Mouse (Mus musculus) MEL (cell line): ENCODE measurements around the gene Zfp764.

Source experiments
- CHD1 ChIP-seq: IDR thresholded peaks from 2 replicates; pipeline ENCODE4 v1.6.1; 2012; ENCODE audit warnings: low read depth, mild to moderate bottlenecking, inconsistent platforms, low read length, improper control_type of control experiment
- CTCF ChIP-seq, 3 experiments: IDR thresholded peaks in 2 of 3; conservative IDR thresholded peaks in 1 of 3; 2 replicates each; pipeline ENCODE4 v1.5.1; 2011 to 2012; ENCODE audit warnings: low read length in 3 of 3, low read depth in 2 of 3, mild to moderate bottlenecking in 2 of 3, improper control_type of control experiment in 1 of 3, inconsistent platforms in 1 of 3, mixed read lengths in 1 of 3, moderate library complexity in 1 of 3; ENCODE audit not compliant: control insufficient read depth in 1 of 3, insufficient read depth in 1 of 3, poor library complexity in 1 of 3, severe bottlenecking in 1 of 3
- GABPA ChIP-seq: IDR thresholded peaks from 2 replicates; pipeline ENCODE4 v1.6.1; 2012; ENCODE audit warnings: low read depth, mild to moderate bottlenecking, inconsistent platforms, low read length, improper control_type of control experiment, moderate library complexity
- JUND ChIP-seq: IDR thresholded peaks from 2 replicates; pipeline ENCODE4 v1.6.1; 2011; ENCODE audit warnings: low read depth, mild to moderate bottlenecking, improper control_type of control experiment, low read length
- MAFK ChIP-seq: IDR thresholded peaks from 2 replicates; pipeline ENCODE4 v1.6.1; 2011; ENCODE audit warnings: low read depth, mild to moderate bottlenecking, low read length, improper control_type of control experiment, borderline replicate concordance
- MXI1 ChIP-seq: IDR thresholded peaks from 2 replicates; pipeline ENCODE4 v1.6.1; 2011; ENCODE audit warnings: mild to moderate bottlenecking, low read depth, low read length, improper control_type of control experiment
- NELFE ChIP-seq: IDR thresholded peaks from 2 replicates; pipeline ENCODE4 v1.6.1; 2011; ENCODE audit warnings: low read depth, low read length, improper control_type of control experiment
- POLR2A ChIP-seq, 2 experiments: IDR thresholded peaks; 2 replicates each; pipeline ENCODE4 v1.6.1; 2011 to 2012; ENCODE audit warnings: low read length in 2 of 2, mild to moderate bottlenecking in 2 of 2, control low read depth in 1 of 2, improper control_type of control experiment in 1 of 2, low read depth in 1 of 2, moderate library complexity in 1 of 2; ENCODE audit not compliant: control insufficient read depth in 1 of 2, insufficient read depth in 1 of 2, poor library complexity in 1 of 2
- SIN3A ChIP-seq: IDR thresholded peaks from 2 replicates; pipeline ENCODE4 v1.6.1; 2012; ENCODE audit warnings: low read length, improper control_type of control experiment, inconsistent platforms
- TAL1 ChIP-seq: IDR thresholded peaks from 2 replicates; pipeline ENCODE4 v1.6.1; 2012; ENCODE audit warnings: mild to moderate bottlenecking, inconsistent platforms, low read length, moderate library complexity, mixed read lengths
- ZKSCAN1 ChIP-seq: IDR thresholded peaks from 2 replicates; pipeline ENCODE4 v1.6.1; 2012; ENCODE audit warnings: low read depth, mild to moderate bottlenecking, inconsistent platforms, low read length, improper control_type of control experiment, moderate library complexity

DNA sequence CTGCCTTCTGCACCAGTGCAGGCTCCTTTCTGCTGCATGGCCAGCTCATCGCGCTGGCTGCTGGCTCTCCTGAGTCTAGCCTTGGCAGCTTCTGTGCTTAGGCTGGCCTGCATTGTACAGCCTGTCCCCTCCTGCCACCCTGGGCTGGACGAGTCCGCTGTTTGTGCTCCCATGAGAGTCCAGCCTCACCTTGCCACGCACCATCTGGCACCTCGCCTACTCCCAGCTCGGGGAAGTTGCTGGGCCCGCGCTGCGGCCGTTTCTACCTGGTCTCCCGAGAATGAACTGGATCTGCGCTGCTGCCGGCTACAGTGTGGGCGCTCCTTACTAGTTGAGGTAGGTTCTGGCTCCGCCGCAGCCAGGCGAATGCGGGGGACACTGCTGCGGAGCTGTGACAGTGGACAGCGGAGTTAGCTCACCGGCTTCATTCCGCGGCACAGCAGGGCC, 43.1 kb downstream of the Zfp764 start:
- TF ChIP-seq MAFK (no peak), JUND (no peak), POLR2A (IDR thresholded peaks at IDR 0.05; ENCODE audit: control insufficient read depth in 1 of 2, insufficient read depth in 1 of 2, low read depth in 1 of 2, low read length in 2 of 2, poor library complexity in 1 of 2) (no peak), GABPA (no peak), TAL1 (no peak), CTCF (IDR thresholded peaks at IDR 0.05 in 2 of 3, conservative IDR thresholded peaks at IDR 0.05 in 1 of 3; ENCODE audit: control insufficient read depth in 1 of 3, insufficient read depth in 1 of 3, low read depth in 2 of 3, low read length in 3 of 3, poor library complexity in 1 of 3, severe bottlenecking in 1 of 3) (no peak), MXI1 (no peak), SIN3A (no peak), CHD1 (no peak), ZKSCAN1 (no peak), NELFE (no peak)
